In genomic region chr6:136920320-136921257, GRCm38 (mm10) we compare ENCODE assay signal across 8 mouse cellular contexts. TPM values are rescaled to one million over a fixed set of nuclear protein-coding genes. Genes with fewer than 3 reads are reported as not detected.
A peak's percentile ranks its signal among the peaks of the same experiment; 100 is the strongest.
DNase-seq lines count a peak whose midpoint lies in the region; ATAC-seq lines count a peak whose summit lies in the region.

No protein-coding gene starts in this region.

- H3K9me3 ChIP-seq in embryonic facial prominence, embryonic 13.5 days, result no peaks in the 10 kb centered on the region
- H3K9me3 ChIP-seq in kidney, embryonic 14.5 days (ENCODE audit: control insufficient read depth, low read length), result no peaks in the 10 kb centered on the region
- no peaks in the 10 kb centered on the region for H3K9me3 ChIP-seq in limb, embryonic 11.5 days (ENCODE audit: control insufficient read depth, low read length)
- H3K9me3 ChIP-seq in stomach, embryonic 16.5 days (replicated peaks; ENCODE audit: control insufficient read depth, low read length), result no peaks in the 10 kb centered on the region

- H3K27me3 ChIP-seq in embryonic facial prominence, embryonic 13.5 days, result no peaks in the 10 kb centered on the region
- H3K27me3 ChIP-seq in kidney, embryonic 14.5 days (ENCODE audit: control insufficient read depth, insufficient read depth, low read length), result no peaks in the 10 kb centered on the region
- H3K27me3 ChIP-seq in limb, embryonic 11.5 days (ENCODE audit: control insufficient read depth, insufficient read depth, low read length), result no peaks in the 10 kb centered on the region
- H3K27me3 ChIP-seq in stomach, embryonic 16.5 days (ENCODE audit: control insufficient read depth, insufficient read depth, low read length), result no peaks in the 10 kb centered on the region

- no peak overlapping the region for H3K27ac ChIP-seq in embryonic facial prominence, embryonic 13.5 days
- no peak overlapping the region for H3K27ac ChIP-seq in kidney, embryonic 14.5 days (ENCODE audit: low read depth, low read length)
- H3K27ac ChIP-seq in limb, embryonic 11.5 days (replicated peaks; ENCODE audit: low read depth, low read length), result no peak overlapping the region
- H3K27ac ChIP-seq in stomach, embryonic 16.5 days (ENCODE audit: low read length), result no peak overlapping the region

- no peak overlapping the region for H3K4me3 ChIP-seq in embryonic facial prominence, embryonic 13.5 days
- no peak overlapping the region for H3K4me3 ChIP-seq in kidney, embryonic 14.5 days (ENCODE audit: low read length)
- no peak overlapping the region for H3K4me3 ChIP-seq in limb, embryonic 11.5 days (ENCODE audit: low read depth, low read length)
- H3K4me3 ChIP-seq in stomach, embryonic 16.5 days (replicated peaks; ENCODE audit: low read length), result no peak overlapping the region

- H3K4me2 ChIP-seq in embryonic facial prominence, embryonic 13.5 days, result no peak overlapping the region
- no peak overlapping the region for H3K4me2 ChIP-seq in kidney, embryonic 14.5 days (replicated peaks; ENCODE audit: low read depth, low read length)
- H3K4me2 ChIP-seq in limb, embryonic 11.5 days (ENCODE audit: low read depth, severe bottlenecking), result no peak overlapping the region
- H3K4me2 ChIP-seq in stomach, embryonic 16.5 days (ENCODE audit: low read depth, low read length), result no peak overlapping the region

- 44% methylated on average over 16 of the region's 16 CpGs for WGBS in embryonic facial prominence, embryonic 13.5 days
- WGBS in kidney, embryonic 14.5 days, result 34% methylated on average over 16 of the region's 16 CpGs
- 45% methylated on average over 16 of the region's 16 CpGs for WGBS in limb, embryonic 11.5 days
- WGBS in stomach, embryonic 16.5 days, result 38% methylated on average over 16 of the region's 16 CpGs

- H3K36me3 ChIP-seq in embryonic facial prominence, embryonic 13.5 days, result 0 out of 2 replicates have a peak, but pooled peaks cover 4% of the 10 kb centered on the region
- no peaks in the 10 kb centered on the region for H3K36me3 ChIP-seq in kidney, embryonic 14.5 days (ENCODE audit: control insufficient read depth, insufficient read depth, low read length)
- H3K36me3 ChIP-seq in limb, embryonic 11.5 days (ENCODE audit: control insufficient read depth, insufficient read depth, low read length), result no peaks in the 10 kb centered on the region
- no peaks in the 10 kb centered on the region for H3K36me3 ChIP-seq in stomach, embryonic 16.5 days (ENCODE audit: control insufficient read depth, insufficient read depth, low read length)

- peaks cover 25% of the 10 kb centered on the region for H3K4me1 ChIP-seq in embryonic facial prominence, embryonic 13.5 days
- H3K4me1 ChIP-seq in kidney, embryonic 14.5 days (ENCODE audit: control insufficient read depth, insufficient read depth, low read length), result peaks cover 4% of the 10 kb centered on the region; the same call in 1 of the 2 replicates
- no peaks in the 10 kb centered on the region for H3K4me1 ChIP-seq in limb, embryonic 11.5 days (ENCODE audit: control insufficient read depth, insufficient read depth, low read length)
- H3K4me1 ChIP-seq in stomach, embryonic 16.5 days (ENCODE audit: control insufficient read depth, insufficient read depth, low read length), result no peaks in the 10 kb centered on the region; the same call in 1 of the 2 replicates

- peak; percentile 20 for DNase-seq in A20 (ENCODE audit: low read depth, low spot score)
- DNase-seq in adrenal gland, adult 8-10 months, result peak; percentile 35
- DNase-seq in heart, adult 9 months (ENCODE audit: low spot score in 2 of 2), result peak; percentile 58 to 87
- peak; percentile 82 for DNase-seq in limb, embryonic 11.5 days (ENCODE audit: low spot score)
- DNase-seq in naive thymus-derived CD4-positive, alpha-beta T cell, adult 2 months (ENCODE audit: low read depth), result peak; percentile 86

- 0 out of 2 replicates have a peak overlapping the region, but pooled peaks have one; percentile 40 for H3K9ac ChIP-seq in embryonic facial prominence, embryonic 13.5 days
- H3K9ac ChIP-seq in kidney, embryonic 14.5 days (ENCODE audit: low read depth, low read length), result 0 out of 2 replicates have a peak overlapping the region, but pooled peaks have one; percentile 28
- H3K9ac ChIP-seq in limb, embryonic 11.5 days (ENCODE audit: low read length), result no peak overlapping the region
- peak overlapping the region; percentile 27 for H3K9ac ChIP-seq in stomach, embryonic 16.5 days (ENCODE audit: low read length)

- ATAC-seq in embryonic facial prominence, embryonic 13.5 days (ENCODE audit: insufficient number of reproducible peaks, insufficient read depth, low FRiP score, low TSS enrichment, low read depth), result no peak
- ATAC-seq in kidney, embryonic 14.5 days (ENCODE audit: low FRiP score, low TSS enrichment), result peak; percentile 32; the same call in 1 of the 2 replicates
- ATAC-seq in limb, embryonic 11.5 days (ENCODE audit: insufficient number of reproducible peaks, low FRiP score, low TSS enrichment, low read depth), result peak; percentile 14; the same call in 1 of the 2 replicates
- ATAC-seq in stomach, embryonic 16.5 days (ENCODE audit: insufficient read depth, low FRiP score), result no peak; the same call in 1 of the 2 replicates

RNA-seq across cellular contexts. Expression of gene Erp27, which starts 1.4 kb away (rescaled TPM):
- total RNA-seq in adrenal gland, adult 8-10 months (2022), result under 1 TPM in 1 of 4 experiments, not detected in 3; 0.28 TPM
- 0.30 TPM in 1 of 2 replicates, not detected in the other for polyA plus RNA-seq in embryonic facial prominence, embryonic 13.5 days (2015; fragmentation: Nextera tagmentation; extraction: Ambion mirVana)
- 0.22 and 0.31 TPM in 2 replicates for polyA plus RNA-seq in kidney, embryonic 14.5 days (2014; fragmentation: Nextera tagmentation; extraction: Ambion mirVana)
- polyA plus RNA-seq in limb, embryonic 11.5 days (2014; fragmentation: Nextera tagmentation; extraction: Ambion mirVana), result 0.31 TPM in 1 of 2 replicates, not detected in the other
- polyA plus RNA-seq in stomach, embryonic 16.5 days (2015; fragmentation: Nextera tagmentation; extraction: Ambion mirVana), result 41.0 and 44.8 TPM in 2 replicates

RNA-seq across cellular contexts. Expression of gene Pde6h, which starts 3.0 kb away (rescaled TPM):
- under 1 TPM in 1 of 4 experiments, not detected in 3; 0.14 TPM for total RNA-seq in adrenal gland, adult 8-10 months (2022)
- polyA plus RNA-seq in embryonic facial prominence, embryonic 13.5 days (2015; fragmentation: Nextera tagmentation; extraction: Ambion mirVana), result 0.30 TPM in 1 of 2 replicates, not detected in the other
- 0.11 and 0.81 TPM in 2 replicates for polyA plus RNA-seq in kidney, embryonic 14.5 days (2014; fragmentation: Nextera tagmentation; extraction: Ambion mirVana)
- polyA plus RNA-seq in limb, embryonic 11.5 days (2014; fragmentation: Nextera tagmentation; extraction: Ambion mirVana), result not detected in 2 replicates
- polyA plus RNA-seq in stomach, embryonic 16.5 days (2015; fragmentation: Nextera tagmentation; extraction: Ambion mirVana), result 0.06 TPM in 1 of 2 replicates, not detected in the other

RNA-seq across cellular contexts. Expression of gene Arhgdib, which starts 21.1 kb away (rescaled TPM):
- 10 to 100 TPM; 20.7 to 30.5 (median 28.0) TPM for total RNA-seq in adrenal gland, adult 8-10 months (2022)
- polyA plus RNA-seq in embryonic facial prominence, embryonic 13.5 days (2015; fragmentation: Nextera tagmentation; extraction: Ambion mirVana), result 85.4 and 93.8 TPM in 2 replicates
- 60.4 and 65.6 TPM in 2 replicates for polyA plus RNA-seq in kidney, embryonic 14.5 days (2014; fragmentation: Nextera tagmentation; extraction: Ambion mirVana)
- polyA plus RNA-seq in limb, embryonic 11.5 days (2014; fragmentation: Nextera tagmentation; extraction: Ambion mirVana), result 42.4 and 44.8 TPM in 2 replicates
- polyA plus RNA-seq in stomach, embryonic 16.5 days (2015; fragmentation: Nextera tagmentation; extraction: Ambion mirVana), result 57.8 and 69.5 TPM in 2 replicates

RNA-seq across cellular contexts. Expression of gene Mgp, which starts 45.0 kb away (rescaled TPM):
- total RNA-seq in adrenal gland, adult 8-10 months (2022), result 100 to 1,000 TPM; 174 to 284 (median 210) TPM
- 101 and 192 TPM in 2 replicates for polyA plus RNA-seq in embryonic facial prominence, embryonic 13.5 days (2015; fragmentation: Nextera tagmentation; extraction: Ambion mirVana)
- polyA plus RNA-seq in kidney, embryonic 14.5 days (2014; fragmentation: Nextera tagmentation; extraction: Ambion mirVana), result 168 and 215 TPM in 2 replicates
- 10.4 and 14.1 TPM in 2 replicates for polyA plus RNA-seq in limb, embryonic 11.5 days (2014; fragmentation: Nextera tagmentation; extraction: Ambion mirVana)
- polyA plus RNA-seq in stomach, embryonic 16.5 days (2015; fragmentation: Nextera tagmentation; extraction: Ambion mirVana), result 224 and 245 TPM in 2 replicates

Comparison
In these comparisons a context has a peak if more than half of its experiments do, and no peak if none do; other contexts are left out.
1. DNase-seq: peak in every context shown above with its lines; median percentile 86 in naive thymus-derived CD4-positive, alpha-beta T cell, adult 2 months; 82 in limb, embryonic 11.5 days; 72 in heart, adult 9 months; 35 in adrenal gland, adult 8-10 months; 20 in A20.
2. ATAC-seq: peak in kidney, embryonic 14.5 days (single experiment) and limb, embryonic 11.5 days (single experiment); none in embryonic facial prominence, embryonic 13.5 days (single experiment) and stomach, embryonic 16.5 days (single experiment).
3. RNA of gene Erp27, which starts 1.4 kb away (polyA plus RNA-seq): 41.0 to 44.8 TPM in stomach, embryonic 16.5 days; 0.31 TPM in limb, embryonic 11.5 days, 0.30 TPM in embryonic facial prominence, embryonic 13.5 days and 0.22 to 0.31 TPM in kidney, embryonic 14.5 days; every median in the first group is over 10 times any median in the second.